Mouse (Mus musculus): ENCODE measurements around the gene Ikbke. TPM values are rescaled to one million over a fixed set of nuclear protein-coding genes. Genes with fewer than 3 reads are reported as not detected.

Ikbke gene
- polyA plus RNA-seq, 1 experiment from 2014 or later, result 6.6 TPM

DNA sequence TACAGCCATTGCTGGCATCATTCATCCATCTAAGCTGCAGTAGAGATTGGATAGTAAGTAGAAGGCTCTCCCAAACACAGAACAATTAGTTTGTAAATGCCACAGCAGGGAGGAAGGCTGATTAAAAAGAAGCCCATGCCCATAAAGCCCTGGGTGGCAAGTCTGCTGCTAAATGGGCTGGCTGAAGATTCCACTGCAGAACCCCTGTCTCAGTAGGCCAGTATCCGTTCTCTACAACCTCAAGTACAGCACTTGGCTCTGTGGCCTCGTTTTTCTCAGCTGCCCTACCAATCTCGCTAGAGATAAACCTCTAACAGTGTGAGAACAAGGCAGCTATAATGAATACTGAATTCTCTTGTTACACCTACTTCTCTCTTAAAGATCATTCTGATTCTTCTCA is 19.8 kb upstream of the Ikbke start:
- WGBS (ENCODE audit: insufficient replicate concordance), result 68% methylated on average over 3 of the region's 3 CpGs
- H3K4me1 ChIP-seq (replicated peaks), result no peaks in the 10 kb centered on the region
- no peaks in the 10 kb centered on the region for H3K27me3 ChIP-seq
- H3K36me3 ChIP-seq (replicated peaks), result peaks cover 24% of the 10 kb centered on the region
- no peaks in the 10 kb centered on the region for H3K9me3 ChIP-seq (replicated peaks)
- H3K4me3 ChIP-seq (replicated peaks), result no peak overlapping the region
- H3K4me2 ChIP-seq, result no peak overlapping the region
- no peak overlapping the region for H3K27ac ChIP-seq (replicated peaks)
- no peak overlapping the region for H3K9ac ChIP-seq
- ATAC-seq (ENCODE audit: insufficient read depth), result no peak

DNA sequence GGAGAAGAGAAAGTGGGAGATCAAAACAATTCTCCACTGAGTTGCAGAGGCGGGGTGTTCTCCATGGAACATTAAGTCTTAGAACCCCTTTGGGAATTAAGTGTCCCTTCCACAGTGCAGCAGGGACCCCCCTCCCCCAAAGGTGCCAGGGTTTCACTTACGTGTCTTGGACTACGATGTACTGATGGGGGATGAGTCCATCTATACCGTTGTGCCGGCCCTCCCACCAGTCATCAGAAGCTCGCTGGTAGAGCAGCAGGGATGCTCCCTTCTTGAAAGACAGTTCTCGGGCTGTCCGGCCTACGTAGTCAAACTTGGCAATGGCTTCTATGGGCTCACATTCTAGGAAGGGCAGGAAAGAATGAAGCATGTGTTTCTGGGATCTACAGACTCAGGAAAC is 18.8 kb upstream of the Ikbke start:
- Histone ChIP-seq H3K36me3 (replicated peaks) (peaks cover 27% of the 10 kb centered on the region), H3K4me3 (replicated peaks) (no peak overlapping the region), H3K4me2 (no peak overlapping the region), H3K4me1 (replicated peaks) (no peaks in the 10 kb centered on the region), H3K9ac (no peak overlapping the region), H3K27ac (replicated peaks) (no peak overlapping the region), H3K27me3 (no peaks in the 10 kb centered on the region), H3K9me3 (replicated peaks) (no peaks in the 10 kb centered on the region)
- ATAC-seq (ENCODE audit: insufficient read depth), result no peak
- 81% methylated on average over 9 of the region's 9 CpGs for WGBS (ENCODE audit: insufficient replicate concordance)

DNA sequence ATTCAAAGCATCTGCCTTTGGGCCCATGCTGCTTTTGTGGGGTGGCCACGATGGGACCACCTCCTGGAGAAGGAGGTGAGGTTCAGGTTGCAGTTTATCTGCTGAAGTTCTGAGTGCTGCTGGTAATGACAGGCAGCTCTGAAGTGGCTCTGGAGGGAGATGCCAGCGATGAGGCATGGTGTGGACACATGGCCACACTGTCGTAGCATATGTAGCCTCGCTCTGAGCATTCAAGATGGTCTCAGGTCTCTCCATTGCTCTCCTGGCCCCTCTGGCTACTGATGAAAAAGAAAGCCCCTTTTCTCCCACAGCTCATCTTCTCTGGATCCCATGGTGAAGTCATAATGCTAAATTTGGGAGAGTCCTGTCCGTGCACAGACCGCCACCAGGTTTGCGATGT is 17.3 kb upstream of the Ikbke start:
- Histone ChIP-seq H3K4me3 (replicated peaks) (no peak overlapping the region), H3K4me1 (replicated peaks) (no peaks in the 10 kb centered on the region), H3K27ac (replicated peaks) (no peak overlapping the region), H3K27me3 (no peaks in the 10 kb centered on the region), H3K9me3 (replicated peaks) (no peaks in the 10 kb centered on the region), H3K9ac (no peak overlapping the region), H3K4me2 (no peak overlapping the region), H3K36me3 (replicated peaks) (peaks cover 27% of the 10 kb centered on the region)
- ATAC-seq (ENCODE audit: insufficient read depth), result no peak
- 85% methylated on average over 7 of the region's 7 CpGs for WGBS (ENCODE audit: insufficient replicate concordance)

DNA sequence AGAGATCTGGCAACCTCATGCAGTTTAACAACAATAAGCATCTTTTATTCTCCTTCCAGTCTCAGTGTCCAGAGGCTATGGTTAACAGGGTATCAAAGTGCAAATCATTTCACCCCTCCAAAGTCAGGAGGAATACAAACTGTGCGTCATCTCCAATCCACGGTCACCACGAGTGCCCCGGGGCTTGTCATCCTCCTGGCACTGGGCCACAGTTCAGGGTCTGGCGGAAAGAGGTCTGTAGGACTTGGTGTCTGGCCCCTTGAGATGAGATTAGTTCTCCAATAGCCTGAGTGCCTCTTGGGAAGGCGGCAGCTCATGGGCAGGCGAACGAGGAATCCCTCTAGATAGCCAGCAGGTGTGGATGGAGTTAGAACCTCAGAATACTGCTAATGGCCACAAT is 15.8 kb upstream of the Ikbke start:
- 77% methylated on average over 8 of the region's 8 CpGs for WGBS (ENCODE audit: insufficient replicate concordance)
- ATAC-seq (ENCODE audit: insufficient read depth), result no peak
- Histone ChIP-seq H3K9me3 (replicated peaks) (no peaks in the 10 kb centered on the region), H3K27me3 (no peaks in the 10 kb centered on the region), H3K4me1 (replicated peaks) (no peaks in the 10 kb centered on the region), H3K36me3 (replicated peaks) (peaks cover 27% of the 10 kb centered on the region), H3K9ac (no peak overlapping the region), H3K4me2 (no peak overlapping the region), H3K4me3 (replicated peaks) (no peak overlapping the region), H3K27ac (replicated peaks) (no peak overlapping the region)

DNA sequence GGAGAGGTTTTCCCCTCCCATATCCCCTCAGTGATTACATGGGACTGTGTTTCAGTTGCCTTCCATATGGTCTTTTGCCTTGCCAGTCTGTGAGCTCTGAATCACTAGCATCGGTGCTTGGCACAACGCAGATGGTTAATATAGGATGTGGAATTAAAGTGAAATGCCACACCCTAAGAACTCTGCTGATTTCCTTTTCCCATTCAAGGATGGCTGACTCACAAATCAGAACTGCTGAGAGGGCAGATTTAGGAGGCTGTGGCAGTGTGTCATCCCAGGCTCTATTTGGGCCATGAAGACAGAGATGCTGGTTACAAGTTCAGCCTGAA is 14.5 kb upstream of the Ikbke start:
- no peaks in the 10 kb centered on the region for H3K4me1 ChIP-seq (replicated peaks)
- H3K9me3 ChIP-seq (replicated peaks), result no peaks in the 10 kb centered on the region
- H3K9ac ChIP-seq, result no peak overlapping the region
- H3K27me3 ChIP-seq, result no peaks in the 10 kb centered on the region
- WGBS (ENCODE audit: insufficient replicate concordance), result 72% methylated on average over 2 of the region's 2 CpGs
- no peak for ATAC-seq (ENCODE audit: insufficient read depth)
- H3K4me3 ChIP-seq (replicated peaks), result no peak overlapping the region
- H3K36me3 ChIP-seq (replicated peaks), result peaks cover 34% of the 10 kb centered on the region
- H3K27ac ChIP-seq (replicated peaks), result no peak overlapping the region
- no peak overlapping the region for H3K4me2 ChIP-seq

DNA sequence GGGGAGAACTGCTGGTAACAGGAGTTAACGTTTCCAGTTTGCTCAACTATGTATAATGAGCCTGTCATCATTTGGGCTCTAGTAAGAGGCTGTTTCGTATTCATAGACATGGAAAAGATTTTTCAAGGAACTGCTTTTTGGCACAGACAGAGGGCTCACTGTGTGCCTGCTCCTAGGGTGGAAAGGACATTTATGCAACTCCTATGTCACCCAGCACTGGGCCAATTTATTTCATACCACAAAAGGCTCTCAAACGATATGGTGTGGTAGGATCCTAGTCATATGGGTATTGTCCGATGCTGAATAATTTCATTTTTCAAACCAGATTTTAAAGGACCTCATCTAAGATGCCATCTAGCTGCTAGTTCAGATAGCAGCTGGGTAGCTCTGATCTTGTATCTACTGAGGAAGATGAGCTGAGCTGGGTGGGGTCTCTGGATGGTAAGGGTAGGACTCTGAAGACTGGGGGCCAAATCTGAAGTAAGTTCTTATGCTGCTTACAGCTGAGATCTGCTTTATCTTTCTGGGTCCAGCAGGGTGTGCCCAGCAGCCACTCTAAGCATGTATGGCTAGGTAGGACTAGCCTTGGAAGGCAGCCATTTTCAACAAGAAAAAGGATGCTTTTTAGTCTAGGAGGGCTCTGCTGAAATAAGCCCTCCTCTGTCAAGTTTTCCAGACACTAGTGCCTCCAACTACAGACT is 14.0 kb upstream of the Ikbke start:
- no peaks in the 10 kb centered on the region for H3K9me3 ChIP-seq (replicated peaks)
- 72% methylated on average over 4 of the region's 4 CpGs for WGBS (ENCODE audit: insufficient replicate concordance)
- no peak overlapping the region for H3K27ac ChIP-seq (replicated peaks)
- H3K36me3 ChIP-seq (replicated peaks), result peaks cover 35% of the 10 kb centered on the region
- no peak overlapping the region for H3K4me3 ChIP-seq (replicated peaks)
- no peak for ATAC-seq (ENCODE audit: insufficient read depth)
- H3K4me1 ChIP-seq (replicated peaks), result no peaks in the 10 kb centered on the region
- H3K27me3 ChIP-seq, result no peaks in the 10 kb centered on the region
- no peak overlapping the region for H3K9ac ChIP-seq
- no peak overlapping the region for H3K4me2 ChIP-seq

DNA sequence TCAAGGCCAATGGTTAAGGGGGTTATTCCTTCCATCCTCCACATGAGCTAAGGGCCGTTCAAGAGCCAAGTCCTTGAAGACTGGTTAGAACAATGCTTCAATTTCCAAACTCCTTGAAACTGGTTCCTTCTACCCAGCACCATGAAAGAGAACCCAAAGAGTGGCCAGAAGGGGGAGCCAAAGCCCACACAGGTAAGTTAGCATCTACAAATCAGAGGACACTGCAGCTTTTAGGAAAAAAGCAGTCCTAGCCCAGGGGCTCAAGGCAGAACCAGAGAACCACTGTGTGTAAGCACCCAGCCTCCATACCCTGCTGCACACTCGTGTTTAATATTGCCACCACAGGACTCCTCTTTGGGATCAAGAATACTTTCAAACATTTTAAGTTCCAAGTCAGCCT is 11.2 kb upstream of the Ikbke start:
- H3K27ac ChIP-seq (replicated peaks), result no peak overlapping the region
- H3K9me3 ChIP-seq (replicated peaks), result no peaks in the 10 kb centered on the region
- H3K4me3 ChIP-seq (replicated peaks), result no peak overlapping the region
- peaks cover 14% of the 10 kb centered on the region for H3K36me3 ChIP-seq (replicated peaks)
- WGBS (ENCODE audit: insufficient replicate concordance), result 22% methylated on average over 2 of the region's 2 CpGs
- H3K9ac ChIP-seq, result no peak overlapping the region
- no peak for ATAC-seq (ENCODE audit: insufficient read depth)
- no peaks in the 10 kb centered on the region for H3K4me1 ChIP-seq (replicated peaks)
- no peak overlapping the region for H3K4me2 ChIP-seq
- no peaks in the 10 kb centered on the region for H3K27me3 ChIP-seq

DNA sequence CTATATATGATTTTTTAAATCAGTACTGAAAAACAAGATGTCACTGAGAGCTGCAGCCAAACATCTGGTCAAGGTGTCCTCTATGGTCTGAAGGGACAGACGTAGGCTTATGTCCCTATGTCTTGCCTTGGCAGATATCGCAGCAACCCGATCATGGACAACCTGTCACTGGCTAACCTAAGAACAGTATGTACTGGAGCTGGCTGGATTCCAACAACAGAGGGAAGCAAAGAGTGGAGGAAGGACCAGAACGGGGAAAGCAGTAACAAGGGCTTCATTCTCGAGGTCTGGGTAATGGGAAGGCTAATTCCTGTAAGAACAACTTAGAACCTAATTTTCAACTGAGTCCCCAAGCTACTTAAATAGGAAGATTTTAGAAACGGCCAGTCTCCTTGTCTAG is 9.5 kb upstream of the Ikbke start:
- Histone ChIP-seq H3K36me3 (replicated peaks) (peaks cover 11% of the 10 kb centered on the region), H3K4me1 (replicated peaks) (no peaks in the 10 kb centered on the region), H3K27ac (replicated peaks) (no peak overlapping the region), H3K4me3 (replicated peaks) (no peak overlapping the region), H3K27me3 (no peaks in the 10 kb centered on the region), H3K9me3 (replicated peaks) (no peaks in the 10 kb centered on the region), H3K9ac (no peak overlapping the region), H3K4me2 (no peak overlapping the region)
- no peak for ATAC-seq (ENCODE audit: insufficient read depth)
- WGBS (ENCODE audit: insufficient replicate concordance), result 60% methylated on average over 6 of the region's 6 CpGs

DNA sequence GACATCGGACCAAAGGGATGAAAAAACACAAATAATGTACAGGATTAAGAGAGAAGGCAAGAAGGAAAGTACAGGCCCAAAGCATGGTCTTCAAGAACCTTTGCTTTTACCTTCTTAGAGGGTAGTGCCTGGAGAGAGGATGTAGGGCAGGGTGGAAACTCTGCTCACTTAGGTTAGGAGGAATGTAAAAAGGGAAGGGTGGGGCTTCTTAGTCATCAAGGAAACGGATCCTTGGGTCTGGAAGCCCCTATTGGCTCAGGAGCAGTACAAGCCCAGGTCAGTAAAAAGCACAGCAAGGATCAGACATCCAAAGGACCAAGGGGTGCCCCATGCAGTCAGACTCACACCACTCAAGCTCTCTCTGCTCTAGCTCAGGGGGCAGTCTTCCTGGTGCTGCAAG is 7.9 kb upstream of the Ikbke start:
- H3K9ac ChIP-seq, result no peak overlapping the region
- H3K27me3 ChIP-seq, result no peaks in the 10 kb centered on the region
- WGBS (ENCODE audit: insufficient replicate concordance), result 65% methylated on average over 2 of the region's 2 CpGs
- H3K4me3 ChIP-seq (replicated peaks), result no peak overlapping the region
- ATAC-seq (ENCODE audit: insufficient read depth), result peak; percentile 25; the same call in 1 of the 2 replicates
- H3K36me3 ChIP-seq (replicated peaks), result peaks cover 11% of the 10 kb centered on the region
- no peaks in the 10 kb centered on the region for H3K4me1 ChIP-seq (replicated peaks)
- no peaks in the 10 kb centered on the region for H3K9me3 ChIP-seq (replicated peaks)
- H3K27ac ChIP-seq (replicated peaks), result no peak overlapping the region
- H3K4me2 ChIP-seq, result no peak overlapping the region

DNA sequence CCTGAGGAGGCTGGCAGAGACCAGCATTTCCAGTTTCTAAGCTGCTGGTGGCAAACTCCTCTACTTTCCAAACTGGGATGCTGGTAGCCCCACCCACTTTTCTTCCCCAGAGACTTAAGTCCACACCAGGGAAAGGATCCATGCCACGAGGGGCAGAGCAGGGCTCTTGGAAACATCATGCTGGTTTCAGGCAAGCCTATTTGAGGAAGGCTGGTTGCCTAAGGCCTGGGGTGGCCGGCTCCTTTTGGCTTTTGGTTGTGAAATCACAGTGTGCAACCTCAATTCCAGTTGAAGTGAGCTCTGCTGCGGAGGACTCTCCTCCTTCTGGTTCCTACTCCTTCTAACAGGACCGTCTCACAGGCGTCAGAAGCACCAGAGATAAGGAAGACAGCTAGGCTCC is 7.4 kb upstream of the Ikbke start:
- Histone ChIP-seq H3K4me2 (no peak overlapping the region), H3K9me3 (replicated peaks) (no peaks in the 10 kb centered on the region), H3K9ac (no peak overlapping the region), H3K4me1 (replicated peaks) (peaks cover 4% of the 10 kb centered on the region), H3K27ac (replicated peaks) (no peak overlapping the region), H3K27me3 (no peaks in the 10 kb centered on the region), H3K4me3 (replicated peaks) (no peak overlapping the region), H3K36me3 (replicated peaks) (peaks cover 11% of the 10 kb centered on the region)
- no peak for ATAC-seq (ENCODE audit: insufficient read depth)
- 33% methylated on average over 5 of the region's 5 CpGs for WGBS (ENCODE audit: insufficient replicate concordance)

DNA sequence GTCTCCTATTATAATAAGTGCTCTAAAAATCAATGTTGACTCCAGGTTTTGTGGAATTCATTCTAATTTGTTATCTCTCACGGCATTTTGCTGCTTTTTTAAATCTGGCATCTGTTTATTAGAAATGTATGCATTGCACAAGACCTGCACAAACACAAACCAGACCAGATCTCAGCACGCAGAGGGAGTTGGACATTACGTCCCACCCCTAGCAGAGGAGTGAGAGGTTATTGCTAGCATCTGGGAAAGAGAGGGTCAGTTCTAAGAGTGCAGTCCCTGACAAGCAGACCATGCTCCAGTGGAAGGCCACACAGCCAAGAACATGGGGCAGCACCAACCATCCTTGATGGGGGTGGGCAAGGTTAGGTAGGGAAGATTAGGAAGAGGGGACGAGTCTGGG is 5.2 kb upstream of the Ikbke start:
- H3K27ac ChIP-seq (replicated peaks), result no peak overlapping the region
- 57% methylated on average over 4 of the region's 4 CpGs for WGBS (ENCODE audit: insufficient replicate concordance)
- peaks cover 13% of the 10 kb centered on the region for H3K4me1 ChIP-seq (replicated peaks)
- no peaks in the 10 kb centered on the region for H3K27me3 ChIP-seq
- H3K9me3 ChIP-seq (replicated peaks), result no peaks in the 10 kb centered on the region
- no peak for ATAC-seq (ENCODE audit: insufficient read depth)
- H3K9ac ChIP-seq, result no peak overlapping the region
- H3K36me3 ChIP-seq (replicated peaks), result peaks cover 11% of the 10 kb centered on the region
- no peak overlapping the region for H3K4me3 ChIP-seq (replicated peaks)
- no peak overlapping the region for H3K4me2 ChIP-seq

DNA sequence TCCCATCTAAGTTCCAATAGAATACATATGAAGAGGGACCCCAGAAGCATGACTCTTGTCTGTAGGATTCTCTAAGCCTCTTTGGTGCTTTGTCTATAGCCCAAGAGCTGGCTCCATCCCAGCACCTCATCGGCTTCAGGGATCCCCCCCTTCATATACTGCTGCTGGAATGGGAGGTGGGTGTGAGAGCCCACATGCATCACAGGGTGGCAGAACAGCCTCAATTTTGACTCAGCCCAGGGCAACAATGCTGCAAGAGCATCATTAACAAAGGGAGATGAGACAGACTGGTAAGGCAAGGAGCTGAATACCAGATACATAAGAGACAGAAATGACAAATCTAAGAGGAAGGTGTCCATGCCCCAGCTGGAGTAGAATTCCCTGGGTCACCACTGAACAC is 4.8 kb upstream of the Ikbke start:
- no peak for ATAC-seq (ENCODE audit: insufficient read depth)
- H3K27ac ChIP-seq (replicated peaks), result no peak overlapping the region
- H3K4me2 ChIP-seq, result no peak overlapping the region
- peaks cover 18% of the 10 kb centered on the region for H3K4me1 ChIP-seq (replicated peaks)
- no peak overlapping the region for H3K9ac ChIP-seq
- WGBS (ENCODE audit: insufficient replicate concordance), result 50% methylated on average over 1 of the region's 1 CpGs
- H3K27me3 ChIP-seq, result no peaks in the 10 kb centered on the region
- H3K36me3 ChIP-seq (replicated peaks), result peaks cover 7% of the 10 kb centered on the region
- no peaks in the 10 kb centered on the region for H3K9me3 ChIP-seq (replicated peaks)
- H3K4me3 ChIP-seq (replicated peaks), result no peak overlapping the region

All from liver, embryonic 15.5 days (tissue).